Mouse (Mus musculus) ES-E14 (cell line): Measurements from ENCODE around the gene Krtap6-5. TPM values are rescaled to one million over a fixed set of nuclear protein-coding genes. Genes with fewer than 3 reads are reported as not detected.
"Not testable (repeated sequence)": the region's sequence is repeated elsewhere in the genome, so short reads cannot be mapped to it uniquely, and the experiment has no call there.

Experiments used
- DNase-seq: peaks from one replicate; pipeline ENCODE4 v3.0.0-alpha.2; 2013; ENCODE audit warnings: low read depth, low spot score
- H3K27ac ChIP-seq: 2 replicates; pipeline ENCODE4 v1.5.1; 2012; ENCODE audit warnings: low read depth, mild to moderate bottlenecking, low read length, moderate library complexity, mixed read lengths; ENCODE audit not compliant: poor library complexity, insufficient read depth, severe bottlenecking
- H3K36me3 ChIP-seq: 2 replicates; pipeline ENCODE4 v1.6.1; 2012; ENCODE audit warnings: mild to moderate bottlenecking, low read length, moderate library complexity, mixed read lengths; ENCODE audit not compliant: control insufficient read depth, poor library complexity, insufficient read depth, severe bottlenecking
- H3K4me1 ChIP-seq, 2 experiments: fragments of 150-350 bp in 1 of 2; sonication (generic) in 1 of 2; 2 replicates each; pipeline ENCODE4 v1.6.1; 2012; ENCODE audit warnings: low read length in 2 of 2, mild to moderate bottlenecking in 1 of 2, mixed read lengths in 1 of 2; ENCODE audit not compliant: control insufficient read depth in 2 of 2, insufficient read depth in 2 of 2, poor library complexity in 1 of 2
- H3K4me3 ChIP-seq, 2 experiments: fragments of 150-350 bp in 1 of 2; sonication (generic) in 1 of 2; 2 replicates each; pipeline ENCODE4 v1.5.1; 2012; ENCODE audit warnings: low read length in 2 of 2, low read depth in 1 of 2, mild to moderate bottlenecking in 1 of 2, mixed read lengths in 1 of 2; ENCODE audit not compliant: insufficient read depth in 1 of 2, poor library complexity in 1 of 2, severe bottlenecking in 1 of 2
- H3K9ac ChIP-seq: 2 replicates; pipeline ENCODE4 v1.6.1; 2012; ENCODE audit warnings: low read depth, mild to moderate bottlenecking, low read length, mixed read lengths; ENCODE audit not compliant: poor library complexity, insufficient read depth, severe bottlenecking
- H3K9me3 ChIP-seq: fragments of 150-350 bp; sonication (generic); 2 replicates; pipeline ENCODE4 v1.6.1; 2012; ENCODE audit warnings: low read depth, mild to moderate bottlenecking, low read length; ENCODE audit not compliant: control insufficient read depth, insufficient read depth
- MAFK ChIP-seq: IDR thresholded peaks from 2 replicates; pipeline ENCODE4 v1.6.1; 2014; ENCODE audit warnings: mild to moderate bottlenecking, low read depth, low read length, inconsistent platforms; ENCODE audit not compliant: insufficient read depth
- in situ Hi-C, 2 experiments: fragments of 600-800 bp; cut with MboI; formaldehyde crosslinking; loops; one replicate each; pipeline ENCODE4 v1.15.1; 2025; ENCODE audit warnings: low sequenced_read_pairs in 2 of 2, inconsistent platforms in 1 of 2; ENCODE audit not compliant: unreplicated experiment in 2 of 2
- total RNA-seq: library from RNA; depleted of rRNA; stranded (reverse); fragments of 300-350 nt; gene quantifications from 2 replicates; pipeline ENCODE4 v1.2.3, GENCODE M21; 2012; rRNA removed

The Krtap6-5 gene
- 0.80 and 1.1 TPM in 2 replicates for total RNA-seq

- TF ChIP-seq MAFK = no peak
- Histone ChIP-seq H3K4me1 (no peaks in the 10 kb centered on the region), H3K27ac (no peak within 1 kb of the TSS), H3K9ac (no peak within 1 kb of the TSS), H3K9me3 (no peaks in the 10 kb centered on the region), H3K4me3 (no peak within 1 kb of the TSS), H3K36me3 (no peaks in the 10 kb centered on the region)
- in situ Hi-C loops = no loop called here
- no peak for DNase-seq
Observed at GRCm38 (mm10) chr16:89047783-89048182, at the start of gene Krtap6-5. Gene Krtap6-5 (minus strand): TSS chr16:89047883.

GRCm38 (mm10) chr16:89071041-89071440 lies 23.4 kb upstream of the Krtap6-5 start:
- H3K9me3 ChIP-seq, H3K36me3 ChIP-seq, H3K9ac ChIP-seq, H3K4me3 ChIP-seq, H3K4me1 ChIP-seq, H3K27ac ChIP-seq, in situ Hi-C loops: not testable (repeated sequence)
- DNase-seq = peak; percentile 41

GRCm38 (mm10) chr16:89063902-89064301 lies 16.2 kb upstream of the Krtap6-5 start, which contains the start of gene 1110025L11Rik:
Gene 1110025L11Rik (minus strand): TSS chr16:89064002.
- H3K9ac ChIP-seq, DNase-seq, H3K4me3 ChIP-seq, in situ Hi-C loops, H3K36me3 ChIP-seq, H3K27ac ChIP-seq, H3K4me1 ChIP-seq, H3K9me3 ChIP-seq: not testable (repeated sequence)

- H3K4me1 ChIP-seq, in situ Hi-C loops, H3K4me3 ChIP-seq, DNase-seq, H3K36me3 ChIP-seq, H3K27ac ChIP-seq, H3K9me3 ChIP-seq, H3K9ac ChIP-seq: not testable (repeated sequence)
Observed at GRCm38 (mm10) chr16:89041372-89041771, 6.3 kb downstream of the Krtap6-5 start, which contains the start of gene Gm10228. Gene Gm10228 (minus strand): TSS chr16:89041472.

- H3K4me1 ChIP-seq, H3K9ac ChIP-seq, H3K36me3 ChIP-seq, H3K4me3 ChIP-seq, in situ Hi-C loops, DNase-seq, H3K27ac ChIP-seq, H3K9me3 ChIP-seq: not testable (repeated sequence)
Observed at GRCm38 (mm10) chr16:89031399-89031798, 16.3 kb downstream of the Krtap6-5 start, which contains the start of gene Krtap6-1. Gene Krtap6-1 (plus strand): TSS chr16:89031699.

DNA sequence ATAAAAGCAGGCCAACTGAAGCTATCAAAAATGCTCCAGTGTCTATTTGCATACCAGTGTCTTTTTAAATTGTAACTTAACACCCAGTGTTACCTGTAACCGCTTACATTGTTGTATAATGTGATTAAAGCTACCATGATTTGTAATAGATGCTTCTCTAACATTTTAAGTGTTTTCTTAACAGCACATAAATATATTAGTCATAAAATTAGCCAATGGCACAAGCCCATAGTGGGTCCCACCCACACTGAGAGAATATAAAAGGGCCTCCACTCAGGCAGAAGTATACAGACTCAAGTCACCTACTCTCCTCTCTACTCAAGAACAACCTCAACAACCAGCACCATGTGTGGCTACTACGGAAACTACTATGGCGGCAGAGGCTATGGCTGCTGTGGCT lies 32.7 kb downstream of the Krtap6-5 start, which contains the start of gene Gm10229:
Gene Gm10229 (plus strand): TSS at position 301 of the 400 bp plus-strand sequence.
- DNase-seq, in situ Hi-C loops, H3K4me1 ChIP-seq, H3K9ac ChIP-seq, H3K9me3 ChIP-seq, H3K4me3 ChIP-seq, H3K36me3 ChIP-seq, H3K27ac ChIP-seq: not testable (repeated sequence)
